Mouse (Mus musculus) CD8-positive naive resting alpha-beta T cell, adult 2 months (primary cell): ENCODE measurements around the gene 1700012P22Rik.

Experiments used
- DNase-seq, 2 experiments: peaks; one replicate each; pipeline ENCODE4 v3.0.0; 2022; ENCODE audit warnings: low read depth in 2 of 2, low spot score in 2 of 2

1700012P22Rik gene

GRCm38 (mm10) chr4:144438672-144439071 lies at the start of gene 1700012P22Rik:
Gene 1700012P22Rik, minus strand, starts transcription at chr4:144438772.
- no peak for DNase-seq

GRCm38 (mm10) chr4:144468091-144468490 lies 29.5 kb upstream of the 1700012P22Rik start:
- no peak for DNase-seq

- no peak for DNase-seq
Observed at GRCm38 (mm10) chr4:144465206-144465605, 26.6 kb upstream of the 1700012P22Rik start.

GRCm38 (mm10) chr4:144463656-144464055 lies 25.1 kb upstream of the 1700012P22Rik start, which contains the start of gene Aadacl3:
Gene Aadacl3, minus strand, starts transcription at chr4:144463756.
- DNase-seq, result no peak

GRCm38 (mm10) chr4:144453217-144453616 lies 14.6 kb upstream of the 1700012P22Rik start, which contains the start of gene Gm9944:
Gene Gm9944, minus strand, starts transcription at chr4:144453317.
- no peak for DNase-seq

- DNase-seq, result no peak
Observed at GRCm38 (mm10) chr4:144448546-144448945, 10.0 kb upstream of the 1700012P22Rik start.

GRCm38 (mm10) chr4:144441582-144441981 lies 3.0 kb upstream of the 1700012P22Rik start:
- no peak for DNase-seq

GRCm38 (mm10) chr4:144441095-144441494 lies 2.5 kb upstream of the 1700012P22Rik start:
- DNase-seq, result no peak

GRCm38 (mm10) chr4:144433216-144433615 lies 5.4 kb downstream of the 1700012P22Rik start:
- DNase-seq, result no peak

- no peak for DNase-seq
Observed at GRCm38 (mm10) chr4:144430723-144431122, 7.8 kb downstream of the 1700012P22Rik start.

GRCm38 (mm10) chr4:144428868-144429267 lies 9.7 kb downstream of the 1700012P22Rik start:
- no peak for DNase-seq

GRCm38 (mm10) chr4:144424590-144424989 lies 14.0 kb downstream of the 1700012P22Rik start:
- DNase-seq, result no peak

- DNase-seq, result no peak
Observed at GRCm38 (mm10) chr4:144420644-144421043, 17.9 kb downstream of the 1700012P22Rik start.

GRCm38 (mm10) chr4:144408290-144408689 lies 30.3 kb downstream of the 1700012P22Rik start, which contains the start of gene Pramef12:
Gene Pramef12, minus strand, starts transcription at chr4:144408464.
- no peak for DNase-seq

- DNase-seq, result no peak
Observed at GRCm38 (mm10) chr4:144406261-144406660, 32.3 kb downstream of the 1700012P22Rik start.

GRCm38 (mm10) chr4:144404456-144405086 lies 34.0 kb downstream of the 1700012P22Rik start:
- no peak for DNase-seq

- DNase-seq, result no peak
Observed at GRCm38 (mm10) chr4:144402712-144403111, 35.9 kb downstream of the 1700012P22Rik start.

- no peak for DNase-seq
Observed at GRCm38 (mm10) chr4:144396316-144396715, 42.3 kb downstream of the 1700012P22Rik start.

- no peak for DNase-seq
Observed at GRCm38 (mm10) chr4:144377911-144378310, 60.7 kb downstream of the 1700012P22Rik start, which contains the start of gene Pramef20. Gene Pramef20, minus strand, starts transcription at chr4:144377933.
